Mouse (Mus musculus): ENCODE measurements around the gene Sec24d.

- no peak for TF ChIP-seq CTCF (IDR thresholded peaks at IDR 0.05; ENCODE audit: insufficient read depth, low read length)
- TF ChIP-seq POLR2A (IDR thresholded peaks at IDR 0.05; ENCODE audit: borderline replicate concordance, extremely low read depth, low read depth, low read length): no peak
Measured at GRCm38 (mm10) chr3:123330221-123330620, 63.0 kb downstream of the Sec24d start.

Measured in lung, adult 2 months (tissue).